Mouse (Mus musculus) limb, embryonic 11.5 days (tissue): ENCODE measurements around the gene Tead1. TPM values are rescaled to one million over a fixed set of nuclear protein-coding genes. Genes with fewer than 3 reads are reported as not detected.

ENCODE experiments used
- ATAC-seq: fragments of 200-750 bp; cut with Nextera tagmentation; 2 replicates; pipeline ENCODE4 v1.8.0; 2017; ENCODE audit warnings: low read depth; ENCODE audit not compliant: insufficient number of reproducible peaks, low FRiP score, low TSS enrichment
- DNase-seq: peaks from one replicate; pipeline ENCODE4 v3.0.0-alpha.2; 2015; ENCODE audit warnings: low spot score
- H3K27ac ChIP-seq: fragments of 300-500 bp; sonication (generic); replicated peaks from 2 replicates; pipeline ENCODE4 v1.5.1; 2014; ENCODE audit warnings: low read depth, mild to moderate bottlenecking, low read length
- H3K27me3 ChIP-seq: fragments of 300-500 bp; sonication (generic); 2 replicates; pipeline ENCODE4 v1.6.1; 2014; ENCODE audit warnings: mild to moderate bottlenecking, low read length, mixed read lengths; ENCODE audit not compliant: control insufficient read depth, insufficient read depth
- H3K36me3 ChIP-seq: fragments of 300-500 bp; sonication (generic); 2 replicates; pipeline ENCODE4 v1.6.1; 2014; ENCODE audit warnings: mild to moderate bottlenecking, low read length, moderate library complexity, mixed read lengths; ENCODE audit not compliant: control insufficient read depth, insufficient read depth
- H3K4me1 ChIP-seq: fragments of 300-500 bp; sonication (generic); 2 replicates; pipeline ENCODE4 v1.6.1; 2014; ENCODE audit warnings: low read length, mixed read lengths; ENCODE audit not compliant: control insufficient read depth, insufficient read depth
- H3K4me2 ChIP-seq: fragments of 300-500 bp; sonication (generic); 2 replicates; pipeline ENCODE4 v1.6.1; 2014; ENCODE audit warnings: low read depth, mild to moderate bottlenecking, moderate library complexity; ENCODE audit not compliant: severe bottlenecking
- H3K4me3 ChIP-seq: fragments of 300-500 bp; sonication (generic); 2 replicates; pipeline ENCODE4 v1.5.1; 2014; ENCODE audit warnings: low read depth, low read length
- H3K9ac ChIP-seq: fragments of 300-500 bp; sonication (generic); 2 replicates; pipeline ENCODE4 v1.6.1; 2014; ENCODE audit warnings: mild to moderate bottlenecking, low read length
- H3K9me3 ChIP-seq: fragments of 300-500 bp; sonication (generic); 2 replicates; pipeline ENCODE4 v1.6.1; 2016; ENCODE audit warnings: low read length; ENCODE audit not compliant: control insufficient read depth
- WGBS: fragments of 180-500 bp; shearing (Covaris S2); extraction: QIAGEN DNeasy Blood & Tissue Kit; methylation state at CpG from one replicate; pipeline ENCODE4 v1.1.7; 2014; 5-methylcytosine and 5-hydroxymethylcytosine counted together
- polyA plus RNA-seq: library from polyadenylated mRNA; unstranded; fragments of >200 nt; fragmentation: Nextera tagmentation; extraction: Ambion mirVana; gene quantifications from 2 replicates; pipeline ENCODE4 v1.2.1, GENCODE M21; 2014

The Tead1 gene
- polyA plus RNA-seq, 1 experiment from 2014 or later: 18.3 TPM

DNA sequence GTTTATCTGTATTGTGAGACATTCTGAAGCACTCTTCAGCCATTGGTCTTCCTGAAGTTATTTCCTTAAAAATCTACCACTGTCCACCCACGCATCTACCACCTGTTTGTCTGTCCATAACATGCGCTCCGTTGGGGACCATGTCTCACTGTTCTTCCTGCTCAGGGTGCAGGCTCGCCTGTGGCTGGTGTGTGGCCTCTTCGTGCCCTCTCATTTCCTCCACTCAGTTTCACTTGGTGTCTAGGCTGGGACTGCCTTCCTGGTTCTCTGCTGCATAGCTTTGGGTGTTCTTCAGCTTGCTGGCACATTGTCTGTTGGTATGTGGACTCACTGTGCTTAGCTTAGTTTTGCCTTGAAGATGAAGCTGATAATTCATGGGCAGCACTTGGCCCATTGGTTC, 32.9 kb downstream of the Tead1 start:
- Histone ChIP-seq H3K36me3 (no peaks in the 10 kb centered on the region), H3K27ac (no peak overlapping the region), H3K27me3 (no peaks in the 10 kb centered on the region), H3K4me3 (no peak overlapping the region), H3K9ac (no peak overlapping the region), H3K9me3 (no peaks in the 10 kb centered on the region), H3K4me2 (no peak overlapping the region), H3K4me1 (peaks cover 26% of the 10 kb centered on the region)
- DNase-seq (no peak), ATAC-seq (no peak)
- WGBS: 81% methylated on average over 5 of the region's 5 CpGs

DNA sequence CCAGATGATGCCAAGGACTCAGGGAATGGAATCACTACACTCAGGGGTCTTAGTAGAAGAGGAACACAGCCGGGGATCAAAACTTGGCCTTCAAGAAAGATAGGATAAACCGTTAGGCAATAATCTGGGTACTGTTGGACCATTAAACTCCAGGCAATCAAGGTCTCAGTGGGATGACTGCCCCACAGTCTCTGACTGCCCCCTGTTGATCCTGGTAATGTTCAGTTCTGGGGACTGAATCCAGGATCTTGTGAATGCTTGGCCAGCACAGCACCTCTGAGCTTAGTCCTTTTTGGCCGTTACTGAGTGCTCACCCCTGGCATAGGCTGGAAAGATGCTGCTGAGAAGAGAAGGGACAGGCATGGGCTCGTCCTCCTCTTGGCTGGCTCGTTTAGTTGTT, 34.4 kb downstream of the Tead1 start:
- no peak for ATAC-seq
- 49% methylated on average over 5 of the region's 5 CpGs for WGBS
- H3K27ac ChIP-seq: no peak overlapping the region

DNA sequence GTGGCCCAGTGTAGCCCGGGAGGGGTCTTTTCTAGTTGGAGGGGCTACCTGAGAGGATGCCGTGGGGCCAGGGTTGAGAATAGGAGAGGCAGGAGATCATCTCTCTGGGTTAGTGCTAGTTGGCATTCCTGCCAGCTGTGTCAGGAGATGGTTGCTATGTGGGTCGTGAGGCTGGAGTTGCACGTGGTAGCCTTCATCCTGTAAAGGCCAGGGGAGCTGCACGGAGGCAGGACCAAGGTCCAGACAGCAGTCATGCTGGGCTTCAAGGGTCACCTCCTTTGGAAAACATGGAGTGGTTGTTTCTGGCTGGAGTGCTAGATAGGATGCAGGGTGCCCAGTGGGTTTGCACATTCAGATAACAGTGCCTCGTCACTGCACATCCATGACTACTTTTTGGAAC, 35.7 kb downstream of the Tead1 start:
- Histone ChIP-seq H3K4me2 (no peak overlapping the region), H3K4me3 (no peak overlapping the region), H3K27ac (no peak overlapping the region), H3K27me3 (no peaks in the 10 kb centered on the region), H3K9me3 (no peaks in the 10 kb centered on the region), H3K9ac (no peak overlapping the region), H3K36me3 (no peaks in the 10 kb centered on the region), H3K4me1 (peaks cover 30% of the 10 kb centered on the region)
- WGBS: 83% methylated on average over 6 of the region's 6 CpGs
- ATAC-seq (no peak), DNase-seq (no peak)

More for the DNA sequence above, 34.4 kb downstream of the Tead1 start:
- DNase-seq: no peak
- no peaks in the 10 kb centered on the region for H3K27me3 ChIP-seq
- H3K36me3 ChIP-seq: no peaks in the 10 kb centered on the region
- no peak overlapping the region for H3K4me2 ChIP-seq
- H3K4me1 ChIP-seq: peaks cover 28% of the 10 kb centered on the region
- H3K9me3 ChIP-seq: no peaks in the 10 kb centered on the region
- H3K4me3 ChIP-seq: no peak overlapping the region
- H3K9ac ChIP-seq: no peak overlapping the region

DNA sequence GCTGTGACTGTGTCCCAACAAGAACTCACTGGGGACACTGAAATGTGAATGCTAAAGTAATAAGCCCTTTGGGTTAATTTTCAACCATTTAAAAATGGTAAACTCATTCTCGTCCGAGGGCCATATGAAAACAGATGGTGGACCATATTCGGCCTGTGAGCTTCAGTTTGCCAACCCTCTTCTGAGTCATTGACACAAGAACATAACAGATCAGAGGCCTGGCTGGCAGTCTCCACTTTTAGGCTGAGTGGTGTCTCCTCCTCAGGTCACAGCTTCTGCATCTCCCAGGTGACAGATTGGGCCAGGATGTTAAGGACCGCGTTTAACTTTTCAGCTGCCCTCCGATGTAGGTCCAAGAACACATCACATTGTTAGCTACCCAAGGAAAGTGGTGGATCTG, 37.6 kb downstream of the Tead1 start:
- H3K4me3 ChIP-seq: no peak overlapping the region
- H3K27ac ChIP-seq: no peak overlapping the region
- H3K4me1 ChIP-seq: peaks cover 44% of the 10 kb centered on the region
- H3K27me3 ChIP-seq: no peaks in the 10 kb centered on the region
- H3K9me3 ChIP-seq: no peaks in the 10 kb centered on the region
- H3K9ac ChIP-seq: no peak overlapping the region
- ATAC-seq (no peak), DNase-seq (no peak)
- WGBS: 86% methylated on average over 6 of the region's 6 CpGs
- no peaks in the 10 kb centered on the region for H3K36me3 ChIP-seq
- H3K4me2 ChIP-seq: no peak overlapping the region

DNA sequence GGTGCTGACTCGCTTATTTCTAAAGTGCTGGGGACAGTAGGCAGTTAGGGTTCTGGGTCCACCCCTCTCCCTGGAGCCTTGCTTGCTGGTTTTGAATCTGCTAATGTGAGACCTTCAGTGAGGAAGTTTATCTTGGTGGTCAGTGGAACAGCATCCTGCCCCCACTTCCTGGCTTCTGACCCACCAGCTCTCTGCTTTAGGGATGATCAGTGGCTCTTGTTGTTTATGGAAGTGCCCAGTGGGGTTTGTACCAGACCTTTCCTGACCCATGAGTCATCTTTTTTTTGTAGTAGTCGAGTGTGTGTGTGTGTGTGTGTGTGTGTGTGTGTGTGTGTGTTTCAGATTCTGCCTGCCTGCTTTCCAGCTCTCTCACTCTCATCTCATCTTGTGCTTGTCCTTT, 38.6 kb downstream of the Tead1 start:
- Histone ChIP-seq H3K4me1 (peaks cover 44% of the 10 kb centered on the region), H3K27me3 (no peaks in the 10 kb centered on the region), H3K27ac (no peak overlapping the region), H3K9ac (no peak overlapping the region), H3K4me2 (no peak overlapping the region), H3K9me3 (no peaks in the 10 kb centered on the region), H3K4me3 (no peak overlapping the region), H3K36me3 (no peaks in the 10 kb centered on the region)
- WGBS: 39% methylated on average over 2 of the region's 2 CpGs
- DNase-seq (no peak), ATAC-seq (no peak)

DNA sequence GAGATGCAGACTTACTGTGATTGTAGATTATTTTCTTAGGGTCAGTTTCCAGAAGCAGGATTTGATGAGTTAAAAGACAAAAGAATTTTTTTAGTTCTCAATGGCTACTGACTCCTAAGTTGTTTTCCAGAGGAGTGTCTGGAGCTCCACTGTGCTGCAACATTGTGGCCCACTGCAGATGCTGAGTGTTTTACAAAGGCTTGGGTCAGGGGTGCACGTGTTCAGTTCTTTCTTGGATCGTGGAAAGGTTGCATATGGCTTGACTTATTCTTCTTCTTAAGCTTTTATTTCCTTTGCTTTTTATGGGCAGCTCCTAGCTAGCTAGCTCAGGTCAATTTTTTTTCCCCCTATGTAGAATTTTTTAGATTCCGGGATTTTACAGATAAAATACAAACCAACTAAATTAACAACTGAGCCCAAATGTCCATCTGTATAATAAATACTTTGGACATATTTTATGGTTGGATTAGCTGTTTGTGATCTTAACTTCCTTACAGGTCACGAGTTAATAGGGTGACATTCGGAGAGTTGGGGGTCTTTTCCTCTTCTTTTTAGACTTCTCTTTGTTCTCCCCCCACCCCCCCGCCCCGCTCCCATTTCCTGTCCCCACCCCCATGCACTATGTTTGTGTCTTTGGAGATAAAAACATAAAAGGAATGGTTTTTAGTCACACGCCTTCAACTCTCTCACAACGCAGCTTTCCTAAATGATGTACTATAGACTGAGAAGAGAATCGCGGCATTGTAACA, 40.5 kb downstream of the Tead1 start:
- H3K4me2 ChIP-seq: peak overlapping the region; percentile 40
- H3K4me1 ChIP-seq: peaks cover 39% of the 10 kb centered on the region
- H3K36me3 ChIP-seq: no peaks in the 10 kb centered on the region
- H3K9me3 ChIP-seq: no peaks in the 10 kb centered on the region
- H3K27me3 ChIP-seq: no peaks in the 10 kb centered on the region
- peak; percentile 62 for DNase-seq
- H3K27ac ChIP-seq: peak overlapping the region; percentile 59
- WGBS: 6% methylated on average over 11 of the region's 11 CpGs
- no peak overlapping the region for H3K9ac ChIP-seq
- no peak overlapping the region for H3K4me3 ChIP-seq
- ATAC-seq: no peak

DNA sequence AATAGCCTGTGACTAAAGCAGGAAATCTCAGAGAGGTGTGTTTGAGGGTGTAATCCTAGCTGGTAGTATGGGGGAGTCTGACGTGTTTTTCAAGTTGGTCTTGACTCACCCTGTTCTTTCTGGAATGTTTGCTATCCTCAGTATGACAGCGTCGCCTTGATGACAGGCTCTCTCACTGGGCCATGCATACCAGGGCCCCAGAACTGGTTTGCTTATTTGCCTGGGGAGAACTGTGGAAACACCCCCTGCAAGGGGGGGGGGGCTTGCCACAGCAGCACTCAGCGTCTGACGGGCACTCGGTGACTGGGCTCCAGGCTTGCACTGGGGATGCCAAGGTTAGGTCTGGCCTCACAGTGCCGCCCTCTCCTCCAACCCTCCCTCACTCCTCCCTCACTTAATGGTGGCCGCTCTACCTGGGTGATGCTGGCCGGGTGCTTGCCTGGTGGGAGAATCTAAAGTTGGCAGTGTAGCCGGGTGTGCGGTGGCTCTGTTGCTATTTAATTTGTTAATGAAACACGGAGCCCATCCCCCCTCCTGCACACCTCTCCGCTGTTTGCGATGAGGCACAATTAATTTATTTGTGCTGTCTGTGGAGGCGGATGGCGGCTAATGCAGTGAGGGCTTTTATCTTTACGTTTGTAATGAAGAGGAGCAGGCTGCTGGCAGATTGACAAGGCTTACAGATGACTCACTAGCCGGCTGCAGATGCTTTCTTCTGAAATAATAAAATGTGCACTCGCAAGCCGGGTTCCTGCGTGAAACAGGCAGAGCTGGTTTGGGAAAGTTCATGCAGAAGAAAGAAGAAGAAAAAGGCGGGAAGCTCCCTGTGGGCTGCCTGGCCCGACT, 41.2 kb downstream of the Tead1 start:
- Histone ChIP-seq H3K4me1 (peaks cover 38% of the 10 kb centered on the region), H3K9ac (peak overlapping the region; percentile 49), H3K36me3 (no peaks in the 10 kb centered on the region), H3K27ac (peak overlapping the region; percentile 59; the same call in 1 of the 2 replicates), H3K9me3 (no peaks in the 10 kb centered on the region), H3K4me3 (no peak overlapping the region), H3K4me2 (peak overlapping the region; percentile 40), H3K27me3 (no peaks in the 10 kb centered on the region)
- DNase-seq (peak; percentile 63), ATAC-seq (peak; percentile 71)
- 2% methylated on average over 23 of the region's 23 CpGs for WGBS

DNA sequence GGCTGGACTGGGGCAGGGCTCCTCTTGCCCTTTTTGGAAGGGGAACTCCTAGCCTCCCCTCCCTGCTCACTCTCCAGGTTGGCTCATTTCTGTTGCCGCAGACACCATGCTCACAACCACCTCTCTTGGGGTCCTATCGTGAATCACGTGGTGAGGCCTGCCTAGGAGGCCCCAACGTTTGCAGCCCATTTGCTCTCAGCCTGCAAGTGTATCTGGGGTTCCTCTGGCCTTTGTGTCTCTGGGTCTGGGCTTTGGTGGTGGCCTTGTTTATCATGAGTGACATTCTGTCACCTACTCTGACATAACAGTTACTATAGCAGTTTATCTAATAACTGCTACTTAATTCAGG, 41.8 kb downstream of the Tead1 start:
- Histone ChIP-seq H3K4me3 (no peak overlapping the region), H3K9me3 (no peaks in the 10 kb centered on the region), H3K4me2 (peak overlapping the region; percentile 40; the same call in 1 of the 2 replicates), H3K27ac (no peak overlapping the region), H3K4me1 (peaks cover 38% of the 10 kb centered on the region), H3K36me3 (no peaks in the 10 kb centered on the region), H3K27me3 (no peaks in the 10 kb centered on the region), H3K9ac (no peak overlapping the region)
- 8% methylated on average over 4 of the region's 4 CpGs for WGBS
- ATAC-seq (no peak), DNase-seq (no peak)
